Mouse (Mus musculus) lung, postnatal 10 days (tissue): Measurements from ENCODE around the gene Pde1c.

Experiments used
- DNase-seq: peaks from one replicate; pipeline ENCODE4 v3.0.0; 2021

Gene Pde1c

GRCm38 (mm10) chr6:56066632-56067282, 502.1 kb downstream of the Pde1c start:
- DNase-seq, result peak; percentile 48

GRCm38 (mm10) chr6:56063736-56064135, 505.2 kb downstream of the Pde1c start:
- DNase-seq, result no peak

- DNase-seq, result peak; percentile 17
Observed at GRCm38 (mm10) chr6:56049104-56049503, 519.8 kb downstream of the Pde1c start.

- no peak for DNase-seq
Observed at GRCm38 (mm10) chr6:56048580-56048979, 520.3 kb downstream of the Pde1c start.

- no peak for DNase-seq
Observed at GRCm38 (mm10) chr6:56044716-56045115, 524.2 kb downstream of the Pde1c start.

GRCm38 (mm10) chr6:56044270-56044669, 524.6 kb downstream of the Pde1c start:
- DNase-seq, result no peak

- no peak for DNase-seq
Observed at GRCm38 (mm10) chr6:56039476-56040055, 529.3 kb downstream of the Pde1c start.

- DNase-seq, result no peak
Observed at GRCm38 (mm10) chr6:56035054-56035453, 533.8 kb downstream of the Pde1c start.

GRCm38 (mm10) chr6:56032231-56032630, 536.7 kb downstream of the Pde1c start:
- no peak for DNase-seq

- DNase-seq, result no peak
Observed at GRCm38 (mm10) chr6:56029986-56030385, 538.9 kb downstream of the Pde1c start.

- DNase-seq, result no peak
Observed at GRCm38 (mm10) chr6:56027966-56028365, 540.9 kb downstream of the Pde1c start.

GRCm38 (mm10) chr6:56027318-56027717, 541.6 kb downstream of the Pde1c start:
- DNase-seq, result no peak

- DNase-seq, result no peak
Observed at GRCm38 (mm10) chr6:56025533-56025932, 543.4 kb downstream of the Pde1c start.
